Comparison of ENCODE assay signal across 17 mouse cellular contexts in the genomic region with DNA sequence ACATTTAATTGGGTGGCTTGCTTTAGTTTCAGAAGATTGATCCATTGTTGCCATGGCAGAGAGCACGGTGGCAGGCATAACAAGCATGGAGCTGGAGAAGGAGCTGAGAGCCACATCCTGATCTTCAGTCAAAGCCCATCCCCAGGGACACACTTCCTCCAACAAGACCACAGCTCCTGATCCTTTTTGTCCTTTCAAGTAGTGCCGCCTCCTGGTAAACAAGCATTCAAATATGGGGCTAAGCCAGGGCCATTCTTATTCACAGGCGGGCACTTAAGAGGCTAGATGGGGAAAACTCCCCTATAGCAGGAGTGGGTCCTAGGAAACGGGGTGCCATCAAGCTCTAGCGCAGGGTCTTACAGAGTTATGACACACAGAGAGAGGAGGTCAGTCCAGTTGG.
"Had no signal": no experiment of that assay in that cellular context is flagged by ENCODE, and none has a peak within 500 bp of the region (broad histone marks: within the 10 kb centered on the region; RNA-seq: fewer than 3 reads in every experiment).

No protein-coding gene starts in this region.

- H3K9me3 ChIP-seq: liver, embryonic 15.5 days; lung, embryonic 15.5 days; midbrain, embryonic 12.5 days; midbrain, embryonic 15.5 days; neural tube, embryonic 12.5 days; stomach, embryonic 15.5 days had no signal

- H3K27me3 ChIP-seq: lung, embryonic 15.5 days; stomach, embryonic 15.5 days had no signal

- H3K9ac ChIP-seq: liver, embryonic 15.5 days; liver, postnatal 0 days; lung, embryonic 15.5 days; midbrain, embryonic 12.5 days; midbrain, embryonic 15.5 days; neural tube, embryonic 12.5 days; stomach, embryonic 15.5 days had no signal

- H3K27ac ChIP-seq: liver, embryonic 15.5 days; lung, embryonic 15.5 days; macrophage; midbrain, embryonic 12.5 days; midbrain, embryonic 15.5 days; neural tube, embryonic 12.5 days; stomach, embryonic 15.5 days; stomach, postnatal 0 days had no signal

- H3K4me1 ChIP-seq: liver, embryonic 15.5 days; midbrain, embryonic 15.5 days; neural tube, embryonic 12.5 days; stomach, embryonic 15.5 days had no signal

- H3K36me3 ChIP-seq: liver, embryonic 15.5 days; lung, embryonic 15.5 days; midbrain, embryonic 12.5 days; midbrain, embryonic 15.5 days; neural tube, embryonic 12.5 days; stomach, embryonic 15.5 days had no signal

- H3K4me2 ChIP-seq: liver, embryonic 15.5 days; lung, embryonic 15.5 days; midbrain, embryonic 12.5 days; midbrain, embryonic 15.5 days; neural tube, embryonic 12.5 days; stomach, embryonic 15.5 days had no signal

- ATAC-seq: liver, postnatal 0 days; lung, postnatal 0 days; midbrain, embryonic 15.5 days had no signal

- DNase-seq: liver, postnatal 0 days; lung, adult 2 months; lung, postnatal 14 days; lung, postnatal 36 days; right cerebral cortex, postnatal 14 days; thymus, postnatal 14 days; thymus, postnatal 36 days had no signal

- H3K4me3 ChIP-seq: liver, embryonic 15.5 days; lung, embryonic 15.5 days; megakaryocyte, embryonic 14.5 days; midbrain, embryonic 12.5 days; midbrain, embryonic 15.5 days; neural tube, embryonic 12.5 days; stomach, embryonic 15.5 days had no signal
